Mouse (Mus musculus): Measurements from ENCODE around the gene Tff2. TPM values are rescaled to one million over a fixed set of nuclear protein-coding genes. Genes with fewer than 3 reads are reported as not detected.

The Tff2 gene
- not detected in 2 replicates for polyA plus RNA-seq (2012; ENCODE audit: insufficient read depth, low replicate concordance)

- Histone ChIP-seq H3K27me3 (replicated peaks) (peaks cover 36% of the 10 kb centered on the region), H3K36me3 (replicated peaks; ENCODE audit: low read length) (no peaks in the 10 kb centered on the region), H3K4me1 (no peaks in the 10 kb centered on the region), H3K4me3 (replicated peaks) (no peak within 1 kb of the TSS), H3K9me3 (peaks cover 24% of the 10 kb centered on the region)
- no peak for TF ChIP-seq FLI1 (IDR thresholded peaks at IDR 0.05; ENCODE audit: low read length)
- TF ChIP-seq GATA1 (IDR thresholded peaks at IDR 0.05; ENCODE audit: borderline replicate concordance, low read length): no peak
These were observed at the start of gene Tff2 for GRCm38 (mm10) chr17:31144040-31145037. Tff2 (minus strand) TSS chr17:31144282.

GRCm38 (mm10) chr17:31193360-31193759 is 49.3 kb upstream of the Tff2 start:
- Histone ChIP-seq H3K36me3 (replicated peaks; ENCODE audit: low read length) (no peaks in the 10 kb centered on the region), H3K27me3 (replicated peaks) (peaks cover 10% of the 10 kb centered on the region), H3K9me3 (no peaks in the 10 kb centered on the region), H3K4me1 (peaks cover 50% of the 10 kb centered on the region), H3K4me3 (replicated peaks) (no peak overlapping the region)
- TF ChIP-seq GATA1 (IDR thresholded peaks at IDR 0.05; ENCODE audit: borderline replicate concordance, low read length) (no peak), FLI1 (IDR thresholded peaks at IDR 0.05; ENCODE audit: low read length) (no peak)

GRCm38 (mm10) chr17:31192663-31193062 is 48.6 kb upstream of the Tff2 start:
- Histone ChIP-seq H3K36me3 (replicated peaks; ENCODE audit: low read length) (no peaks in the 10 kb centered on the region), H3K9me3 (no peaks in the 10 kb centered on the region), H3K4me3 (replicated peaks) (no peak overlapping the region)

GRCm38 (mm10) chr17:31191825-31192224 is 47.7 kb upstream of the Tff2 start:
- TF ChIP-seq GATA1 (IDR thresholded peaks at IDR 0.05; ENCODE audit: borderline replicate concordance, low read length) (no peak), FLI1 (IDR thresholded peaks at IDR 0.05; ENCODE audit: low read length) (no peak)
- peaks cover 14% of the 10 kb centered on the region for H3K27me3 ChIP-seq (replicated peaks)
- peaks cover 1% of the 10 kb centered on the region for H3K36me3 ChIP-seq (replicated peaks; ENCODE audit: low read length)
- peaks cover 59% of the 10 kb centered on the region for H3K4me1 ChIP-seq
- no peak overlapping the region for H3K4me3 ChIP-seq (replicated peaks)
- H3K9me3 ChIP-seq: no peaks in the 10 kb centered on the region

More at GRCm38 (mm10) chr17:31192663-31193062, 48.6 kb upstream of the Tff2 start:
- TF ChIP-seq FLI1 (IDR thresholded peaks at IDR 0.05; ENCODE audit: low read length): no peak
- TF ChIP-seq GATA1 (IDR thresholded peaks at IDR 0.05; ENCODE audit: borderline replicate concordance, low read length): no peak
- Histone ChIP-seq H3K27me3 (replicated peaks) (peaks cover 14% of the 10 kb centered on the region), H3K4me1 (peaks cover 51% of the 10 kb centered on the region)

- H3K27me3 ChIP-seq (replicated peaks): peaks cover 17% of the 10 kb centered on the region
- H3K9me3 ChIP-seq: no peaks in the 10 kb centered on the region
- TF ChIP-seq GATA1 (IDR thresholded peaks at IDR 0.05; ENCODE audit: borderline replicate concordance, low read length) (no peak), FLI1 (IDR thresholded peaks at IDR 0.05; ENCODE audit: low read length) (no peak)
These were observed 43.3 kb upstream of the Tff2 start for GRCm38 (mm10) chr17:31187370-31187769.

GRCm38 (mm10) chr17:31184269-31184990 is 40.3 kb upstream of the Tff2 start:
- TF ChIP-seq FLI1 (IDR thresholded peaks at IDR 0.05; ENCODE audit: low read length) (no peak), GATA1 (IDR thresholded peaks at IDR 0.05; ENCODE audit: borderline replicate concordance, low read length) (no peak)
- Histone ChIP-seq H3K4me1 (peaks cover 26% of the 10 kb centered on the region), H3K4me3 (replicated peaks) (no peak overlapping the region), H3K27me3 (replicated peaks) (peaks cover 27% of the 10 kb centered on the region), H3K36me3 (replicated peaks; ENCODE audit: low read length) (peaks cover 3% of the 10 kb centered on the region), H3K9me3 (no peaks in the 10 kb centered on the region)

More at GRCm38 (mm10) chr17:31187370-31187769, 43.3 kb upstream of the Tff2 start:
- Histone ChIP-seq H3K4me1 (peaks cover 43% of the 10 kb centered on the region), H3K4me3 (replicated peaks) (no peak overlapping the region), H3K36me3 (replicated peaks; ENCODE audit: low read length) (peaks cover 3% of the 10 kb centered on the region)

GRCm38 (mm10) chr17:31183180-31183974 is 39.3 kb upstream of the Tff2 start:
- no peaks in the 10 kb centered on the region for H3K9me3 ChIP-seq
- peaks cover 25% of the 10 kb centered on the region for H3K27me3 ChIP-seq (replicated peaks)
- peaks cover 25% of the 10 kb centered on the region for H3K4me1 ChIP-seq
- peaks cover 3% of the 10 kb centered on the region for H3K36me3 ChIP-seq (replicated peaks; ENCODE audit: low read length)
- TF ChIP-seq GATA1 (IDR thresholded peaks at IDR 0.05; ENCODE audit: borderline replicate concordance, low read length) (no peak), FLI1 (IDR thresholded peaks at IDR 0.05; ENCODE audit: low read length) (no peak)
- no peak overlapping the region for H3K4me3 ChIP-seq (replicated peaks)

GRCm38 (mm10) chr17:31181490-31181889 is 37.4 kb upstream of the Tff2 start:
- H3K4me1 ChIP-seq: peaks cover 20% of the 10 kb centered on the region
- peaks cover 29% of the 10 kb centered on the region for H3K27me3 ChIP-seq (replicated peaks)
- TF ChIP-seq GATA1 (IDR thresholded peaks at IDR 0.05; ENCODE audit: borderline replicate concordance, low read length) (no peak), FLI1 (IDR thresholded peaks at IDR 0.05; ENCODE audit: low read length) (no peak)
- H3K36me3 ChIP-seq (replicated peaks; ENCODE audit: low read length): no peaks in the 10 kb centered on the region
- no peak overlapping the region for H3K4me3 ChIP-seq (replicated peaks)
- no peaks in the 10 kb centered on the region for H3K9me3 ChIP-seq

- H3K4me3 ChIP-seq (replicated peaks): no peak overlapping the region
- H3K36me3 ChIP-seq (replicated peaks; ENCODE audit: low read length): no peaks in the 10 kb centered on the region
- TF ChIP-seq GATA1 (IDR thresholded peaks at IDR 0.05; ENCODE audit: borderline replicate concordance, low read length): no peak
- TF ChIP-seq FLI1 (IDR thresholded peaks at IDR 0.05; ENCODE audit: low read length): no peak
- H3K27me3 ChIP-seq (replicated peaks): peaks cover 34% of the 10 kb centered on the region
- peaks cover 17% of the 10 kb centered on the region for H3K4me1 ChIP-seq
- peaks cover 5% of the 10 kb centered on the region for H3K9me3 ChIP-seq
These were observed 32.2 kb upstream of the Tff2 start for GRCm38 (mm10) chr17:31176321-31176720.

Data from megakaryocyte, embryonic 14.5 days (primary cell).